Mouse (Mus musculus): Measurements from ENCODE around the gene Lig3. TPM values are rescaled to one million over a fixed set of nuclear protein-coding genes. Genes with fewer than 3 reads are reported as not detected.
A peak's percentile ranks its signal among the peaks of the same experiment; 100 is the strongest.
"Not testable (repeated sequence)": the region's sequence is repeated elsewhere in the genome, so short reads cannot be mapped to it uniquely, and the experiment has no call there.

The Lig3 gene
- total and polyA plus RNA-seq, 2 experiments from 2014 or later = 18.3 to 53.6 TPM

DNA sequence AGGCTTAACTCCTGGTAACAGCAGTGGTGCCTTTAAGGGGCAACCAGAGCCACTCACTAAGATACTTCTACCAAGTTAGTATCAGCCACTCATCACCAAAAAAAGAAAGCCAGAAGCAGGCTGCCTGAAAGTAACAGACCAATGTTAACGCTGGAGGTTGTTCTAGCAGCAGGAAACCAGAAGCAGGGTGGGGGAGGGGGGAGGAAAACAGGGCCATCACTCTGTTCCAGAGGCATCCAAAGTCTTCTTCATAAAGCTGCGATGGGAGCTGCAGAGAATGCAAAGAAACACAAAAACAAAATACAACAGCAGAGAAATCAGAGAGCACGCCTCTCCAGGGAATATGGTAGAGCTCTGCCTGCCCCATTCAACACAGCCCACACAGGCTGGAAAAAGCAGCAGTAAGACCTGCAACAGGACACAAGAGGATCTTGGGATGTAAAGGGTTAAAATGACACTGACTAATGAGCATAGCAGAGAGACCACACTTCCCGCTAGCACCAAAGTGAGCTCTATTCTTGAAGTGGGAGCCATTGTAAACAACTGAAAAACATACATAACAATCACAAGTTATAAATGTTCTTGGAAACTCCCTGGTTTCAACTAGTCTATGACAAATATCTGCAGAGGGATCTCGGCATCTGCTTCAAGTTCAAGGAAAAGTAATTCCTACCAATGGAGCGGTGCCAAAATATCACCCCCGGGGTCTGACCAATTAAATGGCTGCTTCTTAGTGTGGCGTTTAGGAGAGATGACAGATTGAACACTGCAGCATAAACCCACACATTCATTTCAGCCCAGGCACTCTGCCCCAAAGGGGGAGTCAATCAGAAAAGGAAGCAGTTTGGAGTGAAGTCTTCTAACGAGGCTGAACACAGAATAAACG lies 50.3 kb downstream of the Lig3 start:
- peak; percentile 51; the same call in 1 of the 2 replicates for ATAC-seq
- H3K4me2 ChIP-seq (ENCODE audit: low read depth) = peak overlapping the region; percentile 11
- no peaks in the 10 kb centered on the region; the same call in 1 of the 2 replicates for H3K4me1 ChIP-seq (ENCODE audit: insufficient read depth)
- no peak overlapping the region for H3K27ac ChIP-seq (ENCODE audit: low read depth, low read length)
- no peak for TF ChIP-seq CTCF (IDR thresholded peaks at IDR 0.05; ENCODE audit: low read depth)
- no peak overlapping the region for H3K9ac ChIP-seq
- H3K9me3 ChIP-seq (ENCODE audit: low read length) = no peaks in the 10 kb centered on the region
- WGBS = 9% methylated on average over 10 of the region's 10 CpGs
- H3K4me3 ChIP-seq (ENCODE audit: low read depth, low read length) = no peak overlapping the region
- DNase-seq = peak; percentile 48
- no peaks in the 10 kb centered on the region for H3K27me3 ChIP-seq (ENCODE audit: insufficient read depth, low read length)
- H3K36me3 ChIP-seq (ENCODE audit: insufficient read depth) = no peaks in the 10 kb centered on the region

DNA sequence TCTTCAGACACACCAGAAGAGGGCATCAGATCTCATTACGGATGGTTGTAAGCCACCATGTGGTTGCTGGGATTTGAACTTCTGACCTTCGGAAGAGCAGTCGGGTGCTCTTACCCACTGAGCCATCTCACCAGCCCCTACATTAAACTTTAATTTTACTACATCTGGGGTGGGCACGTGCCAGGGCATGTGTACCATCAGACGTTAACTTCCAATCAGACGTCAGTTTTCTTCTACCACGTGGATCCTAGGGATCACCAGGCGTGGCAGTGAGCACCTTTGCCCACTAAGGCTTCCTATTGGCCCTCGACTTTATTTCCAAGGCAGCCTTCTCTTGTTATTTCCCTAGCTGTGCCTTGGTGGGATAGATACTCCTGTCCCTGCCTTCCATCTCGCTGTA lies 51.5 kb downstream of the Lig3 start:
- not testable (repeated sequence) for H3K4me1 ChIP-seq (ENCODE audit: insufficient read depth); H3K27ac ChIP-seq (ENCODE audit: low read depth, low read length); H3K4me2 ChIP-seq (ENCODE audit: low read depth); ATAC-seq; DNase-seq; H3K27me3 ChIP-seq (ENCODE audit: insufficient read depth, low read length); H3K36me3 ChIP-seq (ENCODE audit: insufficient read depth); H3K9ac ChIP-seq; H3K9me3 ChIP-seq (ENCODE audit: low read length); H3K4me3 ChIP-seq (ENCODE audit: low read depth, low read length)
- WGBS = 78% methylated on average over 10 of the region's 10 CpGs

DNA sequence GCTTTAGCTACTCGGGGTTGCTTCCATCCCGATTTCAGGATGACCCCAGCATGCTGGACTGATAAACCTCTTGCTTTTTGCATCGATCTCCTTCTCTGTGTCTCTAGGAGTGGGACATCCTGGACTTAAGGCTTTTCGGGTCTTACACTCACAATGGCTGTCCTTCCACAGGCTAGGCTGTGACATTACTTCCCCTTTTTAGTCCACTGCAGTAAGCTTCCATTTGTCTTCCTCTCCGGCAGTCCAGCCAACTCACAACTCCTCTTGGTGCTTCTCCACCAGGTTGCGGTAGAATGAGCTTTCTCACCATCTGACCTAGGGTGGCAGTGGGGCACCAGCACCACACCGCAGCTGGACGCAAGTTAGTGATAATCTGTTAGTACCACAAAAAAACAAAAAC lies 53.0 kb downstream of the Lig3 start:
- ATAC-seq (no peak), DNase-seq (no peak)
- H3K9ac ChIP-seq = no peak overlapping the region
- no peaks in the 10 kb centered on the region for H3K27me3 ChIP-seq (ENCODE audit: insufficient read depth, low read length)
- H3K27ac ChIP-seq (ENCODE audit: low read depth, low read length) = no peak overlapping the region
- H3K9me3 ChIP-seq (ENCODE audit: low read length) = no peaks in the 10 kb centered on the region
- H3K4me3 ChIP-seq (ENCODE audit: low read depth, low read length) = no peak overlapping the region
- H3K4me1 ChIP-seq (ENCODE audit: insufficient read depth) = no peaks in the 10 kb centered on the region; the same call in 1 of the 2 replicates
- no peak for TF ChIP-seq CTCF (IDR thresholded peaks at IDR 0.05; ENCODE audit: low read depth)
- no peaks in the 10 kb centered on the region for H3K36me3 ChIP-seq (ENCODE audit: insufficient read depth)
- no peak overlapping the region for H3K4me2 ChIP-seq (ENCODE audit: low read depth)
- 92% methylated on average over 8 of the region's 8 CpGs for WGBS

DNA sequence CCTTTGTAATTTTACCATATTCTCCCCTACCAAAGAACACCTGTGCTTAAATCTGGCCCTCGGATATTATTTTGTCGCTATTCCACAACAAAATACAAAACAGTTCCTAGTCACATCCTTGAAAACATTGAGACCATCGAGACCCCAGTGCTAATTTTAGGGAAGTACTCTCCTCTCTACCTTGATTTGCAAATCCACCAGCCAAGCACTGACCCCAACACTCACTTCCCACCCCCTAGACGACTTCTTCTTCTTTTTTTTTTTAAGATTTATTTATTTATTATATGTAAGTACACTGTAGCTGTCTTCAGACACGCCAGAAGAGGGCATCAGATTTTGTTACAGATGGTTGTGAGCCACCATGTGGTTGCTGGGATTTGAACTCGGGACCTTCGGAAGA lies 53.5 kb downstream of the Lig3 start:
- H3K27me3 ChIP-seq (ENCODE audit: insufficient read depth, low read length); H3K4me3 ChIP-seq (ENCODE audit: low read depth, low read length); H3K4me2 ChIP-seq (ENCODE audit: low read depth); H3K4me1 ChIP-seq (ENCODE audit: insufficient read depth); H3K9ac ChIP-seq; H3K27ac ChIP-seq (ENCODE audit: low read depth, low read length); H3K9me3 ChIP-seq (ENCODE audit: low read length); DNase-seq; H3K36me3 ChIP-seq (ENCODE audit: insufficient read depth); ATAC-seq: not testable (repeated sequence)
- WGBS = 88% methylated on average over 7 of the region's 7 CpGs

DNA sequence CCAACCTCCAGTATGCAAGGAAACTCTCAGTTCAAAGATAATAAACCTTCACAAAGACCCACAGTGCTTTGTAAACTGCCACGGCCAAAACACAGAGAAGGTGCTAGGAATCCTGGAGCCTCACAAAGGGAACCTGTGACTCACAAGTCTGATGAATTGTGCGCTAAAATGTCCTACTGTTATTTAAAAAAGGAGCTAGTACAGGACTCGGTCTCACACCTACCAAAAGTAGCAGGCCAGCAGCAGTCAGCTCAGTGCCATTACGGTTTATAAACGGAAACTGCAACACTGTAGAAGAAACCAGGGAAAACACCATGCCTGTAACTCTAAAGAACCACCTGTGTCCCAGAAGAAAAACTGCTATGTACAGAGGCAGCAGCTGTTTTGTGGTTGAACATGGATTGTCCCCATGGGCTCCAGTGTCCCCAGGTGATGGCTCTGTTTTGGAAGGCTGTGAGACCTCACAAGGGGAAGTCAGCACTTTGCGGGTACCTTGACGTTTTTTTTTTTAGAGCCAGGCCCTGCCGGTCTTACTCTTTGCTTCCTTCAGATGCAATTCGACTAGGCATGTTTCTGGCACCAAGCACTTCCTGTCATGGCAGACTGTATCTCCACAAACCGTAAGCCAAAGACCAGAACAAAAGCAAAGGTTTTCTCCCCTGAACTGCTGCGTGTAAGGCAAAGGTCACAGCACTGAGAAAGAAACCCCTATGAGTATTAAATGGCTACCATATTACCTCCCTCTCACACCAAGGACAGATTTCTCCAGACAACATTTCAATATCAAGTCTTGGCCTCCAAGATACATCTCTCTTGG lies 54.9 kb downstream of the Lig3 start:
- ATAC-seq (no peak), DNase-seq (no peak)
- no peak overlapping the region for H3K4me3 ChIP-seq (ENCODE audit: low read depth, low read length)
- H3K9ac ChIP-seq = no peak overlapping the region
- no peak overlapping the region for H3K27ac ChIP-seq (ENCODE audit: low read depth, low read length)
- no peak for TF ChIP-seq CTCF (IDR thresholded peaks at IDR 0.05; ENCODE audit: low read depth)
- no peaks in the 10 kb centered on the region for H3K9me3 ChIP-seq (ENCODE audit: low read length)
- H3K27me3 ChIP-seq (ENCODE audit: insufficient read depth, low read length) = no peaks in the 10 kb centered on the region
- no peaks in the 10 kb centered on the region for H3K36me3 ChIP-seq (ENCODE audit: insufficient read depth)
- no peak overlapping the region for H3K4me2 ChIP-seq (ENCODE audit: low read depth)
- H3K4me1 ChIP-seq (ENCODE audit: insufficient read depth) = no peaks in the 10 kb centered on the region; the same call in 1 of the 2 replicates
- WGBS = 61% methylated on average over 11 of the region's 11 CpGs

DNA sequence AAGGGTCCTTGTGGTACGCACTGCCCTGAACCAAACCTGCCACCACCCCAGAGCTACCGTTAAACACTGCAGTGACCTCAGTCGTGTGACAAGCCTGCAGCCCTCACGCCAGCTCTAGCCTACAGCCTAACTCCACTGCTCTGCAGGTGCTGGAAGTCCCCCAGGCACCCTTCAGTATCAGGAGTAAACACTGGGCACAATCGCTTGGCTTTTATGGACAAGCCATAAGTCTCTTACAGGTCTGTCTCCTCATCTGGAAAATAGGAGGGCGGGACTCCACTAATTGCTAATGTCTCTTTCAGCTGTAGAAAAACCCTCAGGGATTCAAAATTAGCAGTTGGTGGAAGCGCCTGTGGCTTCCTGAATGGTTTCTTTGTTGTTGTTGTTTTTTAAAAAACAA lies 56.3 kb downstream of the Lig3 start:
- 26% methylated on average over 7 of the region's 7 CpGs for WGBS
- H3K27me3 ChIP-seq (ENCODE audit: insufficient read depth, low read length) = no peaks in the 10 kb centered on the region
- no peak overlapping the region for H3K4me2 ChIP-seq (ENCODE audit: low read depth)
- no peak overlapping the region for H3K27ac ChIP-seq (ENCODE audit: low read depth, low read length)
- no peaks in the 10 kb centered on the region for H3K36me3 ChIP-seq (ENCODE audit: insufficient read depth)
- H3K4me3 ChIP-seq (ENCODE audit: low read depth, low read length) = no peak overlapping the region
- no peaks in the 10 kb centered on the region for H3K4me1 ChIP-seq (ENCODE audit: insufficient read depth)
- no peaks in the 10 kb centered on the region for H3K9me3 ChIP-seq (ENCODE audit: low read length)
- no peak overlapping the region for H3K9ac ChIP-seq
- ATAC-seq (no peak), DNase-seq (no peak)
- TF ChIP-seq CTCF (IDR thresholded peaks at IDR 0.05; ENCODE audit: low read depth) = no peak

DNA sequence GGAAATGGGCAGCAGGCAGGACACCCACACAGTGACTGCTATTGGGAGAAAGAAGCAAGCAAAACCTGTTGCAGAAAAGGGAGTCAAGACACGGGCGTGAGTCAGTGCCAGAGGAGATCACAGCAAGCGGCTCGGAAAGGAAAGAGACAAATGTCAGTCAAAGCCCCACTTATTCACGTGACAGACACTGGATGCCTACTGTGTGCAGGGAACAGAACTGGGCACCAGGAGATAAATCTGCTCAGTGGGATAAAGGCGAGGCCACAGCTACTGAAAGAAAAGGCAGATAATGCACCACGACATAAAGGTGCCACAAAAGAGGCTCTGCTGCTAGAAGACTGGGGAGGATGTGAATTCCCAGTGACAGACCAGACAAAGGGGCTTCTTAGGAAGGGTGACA lies 56.9 kb downstream of the Lig3 start:
- Histone ChIP-seq H3K4me1 (ENCODE audit: insufficient read depth) (no peaks in the 10 kb centered on the region), H3K36me3 (ENCODE audit: insufficient read depth) (no peaks in the 10 kb centered on the region), H3K9ac (no peak overlapping the region), H3K9me3 (ENCODE audit: low read length) (no peaks in the 10 kb centered on the region), H3K4me2 (ENCODE audit: low read depth) (no peak overlapping the region), H3K27ac (ENCODE audit: low read depth, low read length) (no peak overlapping the region), H3K27me3 (ENCODE audit: insufficient read depth, low read length) (no peaks in the 10 kb centered on the region), H3K4me3 (ENCODE audit: low read depth, low read length) (no peak overlapping the region)
- DNase-seq (no peak), ATAC-seq (no peak)
- TF ChIP-seq CTCF (IDR thresholded peaks at IDR 0.05; ENCODE audit: low read depth) = no peak
- WGBS = 20% methylated on average over 7 of the region's 7 CpGs
